Mouse (Mus musculus) kidney, postnatal 4 days (tissue): ENCODE results near the gene Wnt2b.

Experiments
- DNase-seq, 2 experiments: peaks; one replicate each; pipeline ENCODE4 v3.0.0; 2021; ENCODE audit warnings: mixed read lengths in 2 of 2

Gene Wnt2b

DNA sequence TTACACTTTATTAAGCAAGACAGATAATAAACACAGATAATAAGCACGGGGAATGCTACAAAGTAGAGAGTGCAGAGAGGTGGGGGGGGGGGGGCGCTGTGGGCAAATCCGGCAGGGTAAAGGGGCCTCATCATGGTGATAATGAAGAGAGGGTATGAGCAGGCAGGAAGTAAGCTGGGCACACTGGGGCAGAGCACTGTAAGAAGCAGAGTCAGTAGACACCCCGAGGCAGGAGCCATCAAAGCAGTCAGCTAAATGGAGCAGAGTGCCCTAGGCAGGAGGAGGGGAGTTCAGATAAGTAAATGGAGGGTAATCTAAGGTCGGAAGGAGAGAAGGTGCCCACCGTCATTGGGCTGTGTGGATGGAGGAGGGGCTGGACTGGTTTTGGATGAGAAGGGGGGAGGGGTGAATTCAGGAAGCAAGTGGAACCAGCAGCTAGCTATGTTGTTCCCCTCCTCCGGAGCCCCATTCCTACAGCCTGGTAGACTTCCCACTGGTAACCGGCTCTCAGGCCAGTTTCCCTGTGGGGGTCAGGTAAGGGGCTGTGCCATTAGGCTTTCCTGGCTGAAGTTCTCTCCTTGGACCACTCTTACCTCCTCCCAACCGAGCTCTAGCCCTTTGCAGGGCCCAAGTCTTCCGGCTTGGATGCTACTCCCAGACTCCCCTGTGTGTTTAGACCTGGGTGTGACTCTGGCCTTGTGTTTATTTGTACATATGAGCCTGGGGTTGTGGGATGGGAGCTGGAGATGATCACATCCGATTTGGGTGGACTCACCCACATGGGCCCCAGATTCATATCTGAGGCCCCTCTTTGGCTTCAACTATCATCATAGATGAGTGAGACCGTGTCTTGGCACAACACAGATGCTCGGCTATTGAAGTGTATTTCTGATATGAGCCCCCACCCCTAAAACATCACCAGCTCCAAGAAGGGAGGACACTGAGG lies 1.9 kb upstream of the Wnt2b start:
- no peak for DNase-seq

DNA sequence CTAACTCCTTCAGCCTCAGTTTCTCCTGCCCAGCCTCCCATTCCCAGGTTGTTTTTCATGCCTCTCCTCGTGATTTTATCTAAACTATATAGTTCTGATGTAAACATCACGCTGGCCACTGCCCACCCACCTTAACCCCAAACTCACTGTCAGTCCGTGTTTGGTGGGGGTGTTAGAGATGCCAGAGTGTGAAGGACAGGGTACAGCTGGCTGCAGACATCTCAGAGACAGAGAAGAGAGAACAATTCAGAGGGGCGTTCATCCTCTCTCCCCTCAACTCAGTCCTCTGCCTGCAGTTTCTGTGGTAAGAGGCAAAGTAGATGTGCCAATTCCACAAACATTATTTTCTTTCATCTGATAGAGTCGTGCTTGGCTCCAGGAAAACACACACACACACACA lies 1.1 kb upstream of the Wnt2b start:
- no peak for DNase-seq

DNA sequence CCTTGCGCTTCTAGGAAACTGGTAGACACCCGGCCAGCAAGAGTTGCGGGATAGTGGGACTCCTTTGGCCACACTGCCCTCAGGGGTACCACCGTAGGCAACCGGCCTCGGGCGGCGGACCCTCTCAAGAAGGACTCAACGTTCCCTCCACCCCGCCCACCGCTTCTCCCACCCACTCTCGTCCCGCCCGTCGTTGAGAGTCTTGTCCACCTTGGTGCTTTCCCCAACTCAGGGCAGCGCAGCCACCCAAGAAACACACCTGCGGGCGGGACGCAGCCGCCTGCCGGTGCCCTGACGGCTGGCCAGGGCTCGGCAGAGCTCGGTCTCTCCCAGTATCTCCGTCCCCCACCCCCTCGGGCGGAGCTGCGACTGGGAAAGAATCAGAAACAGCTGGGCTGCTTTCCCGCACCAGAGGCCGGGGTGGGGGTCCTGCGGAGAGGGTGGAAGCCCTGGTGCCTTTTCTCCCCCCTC lies 455 bp upstream of the Wnt2b start:
- peak; percentile 62 to 73 for DNase-seq

DNA sequence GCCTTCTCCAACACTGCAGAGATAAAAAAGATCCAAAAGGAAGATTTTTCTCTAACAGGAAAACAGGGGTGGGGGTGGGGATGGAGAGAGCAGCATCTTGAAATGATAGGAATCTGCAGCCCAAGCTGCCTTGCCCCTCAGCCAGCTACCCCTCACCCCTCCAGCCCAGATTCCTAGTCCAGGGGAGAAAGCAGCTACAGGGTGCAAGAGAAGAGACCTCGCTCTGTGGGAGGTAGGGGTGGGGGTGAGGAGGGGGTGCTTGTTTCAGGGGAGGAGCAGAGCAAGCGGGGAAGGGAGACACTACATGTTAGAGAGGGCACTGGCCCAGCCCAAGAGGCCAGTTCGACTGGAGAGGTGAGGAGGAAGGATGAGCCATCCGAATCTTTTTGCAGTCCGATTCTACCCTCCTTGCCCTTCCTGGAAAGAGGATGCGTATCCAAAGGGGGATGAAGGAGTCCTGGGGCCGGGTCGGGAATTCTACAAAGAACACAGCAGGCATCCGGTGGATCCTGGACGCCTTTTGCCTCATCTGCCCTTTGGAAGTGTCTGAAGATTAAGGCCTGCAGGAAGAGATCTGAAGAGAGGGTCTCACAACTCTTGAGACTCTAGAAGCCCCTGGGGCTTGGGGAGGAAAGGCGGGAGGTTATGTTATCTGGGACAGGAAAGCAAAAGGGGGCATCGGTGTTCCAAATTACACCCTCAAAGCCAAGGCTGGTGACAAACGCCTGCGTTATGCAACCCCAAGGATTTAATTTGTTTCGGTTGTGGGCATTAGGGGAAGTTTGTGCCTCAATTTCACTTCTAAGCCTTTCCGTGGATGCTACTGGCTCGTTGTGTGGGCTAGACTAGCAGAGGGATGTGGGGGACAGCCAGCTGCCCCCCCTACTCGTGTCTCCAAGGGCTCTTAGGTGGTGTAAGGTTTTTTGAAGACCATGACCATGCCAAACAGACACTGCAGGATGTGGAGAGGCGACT lies 1.4 kb downstream of the Wnt2b start:
- DNase-seq = no peak

DNA sequence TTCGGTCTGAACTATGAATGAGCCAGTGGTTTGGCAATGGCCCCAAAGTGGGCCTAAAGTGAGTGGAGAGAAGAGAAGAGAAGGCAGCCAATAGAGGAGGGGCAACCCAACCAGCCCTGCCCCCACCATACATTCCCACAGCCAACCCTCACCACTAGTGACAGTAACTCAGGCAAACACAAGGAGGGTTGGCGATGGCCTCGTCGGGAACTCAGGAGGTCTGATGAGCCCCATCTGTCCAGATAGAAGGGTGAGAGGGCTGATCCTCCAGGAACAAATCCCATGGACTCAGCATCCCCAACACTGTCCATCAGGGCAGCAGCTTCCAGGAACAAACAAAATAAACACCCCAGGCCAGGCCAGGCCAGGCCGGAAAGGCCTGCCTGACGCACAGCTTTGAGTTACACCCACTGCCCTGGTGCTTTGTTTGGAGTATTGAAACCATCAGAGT lies 5.6 kb downstream of the Wnt2b start:
- DNase-seq = peak in 1 of 2 experiments; percentile 53

DNA sequence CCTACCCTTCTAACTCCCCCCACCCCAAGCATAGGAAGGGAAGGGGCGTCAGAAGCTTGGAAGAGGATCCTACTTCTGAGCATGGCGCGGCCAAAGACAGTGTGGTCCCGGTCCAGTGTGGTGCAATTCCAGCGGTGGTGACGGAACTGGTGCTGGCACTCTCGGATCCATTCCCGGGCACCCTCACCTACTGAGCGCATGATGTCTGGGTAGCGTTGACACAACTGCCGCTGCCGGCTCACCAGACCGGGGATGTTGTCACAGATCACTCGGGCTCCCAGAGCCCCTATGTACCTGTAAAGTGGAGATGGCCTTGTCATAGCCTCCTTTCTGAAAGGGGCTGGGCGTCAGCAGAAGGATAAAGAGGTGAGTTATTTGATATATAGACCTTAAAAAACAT lies 7.2 kb downstream of the Wnt2b start:
- no peak for DNase-seq

DNA sequence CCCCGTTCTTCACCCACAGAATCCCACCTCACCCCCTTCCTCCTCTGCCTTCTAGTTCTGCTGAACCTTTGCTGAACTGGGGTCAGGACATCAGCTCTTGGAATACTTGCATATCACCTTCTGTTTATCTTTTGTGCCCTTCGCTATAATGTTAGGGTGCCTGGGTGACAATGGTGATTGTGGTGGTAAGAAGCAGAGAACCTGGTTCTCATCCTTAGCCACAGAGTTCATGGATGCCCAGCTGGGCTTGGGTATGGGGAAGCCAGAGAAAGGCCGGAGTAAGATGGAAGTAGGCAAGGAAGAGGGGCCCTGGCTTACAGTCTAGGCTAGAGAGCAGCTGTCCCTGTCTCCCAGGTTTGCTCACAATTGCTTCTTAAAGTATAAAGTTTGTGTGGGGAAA lies 7.6 kb downstream of the Wnt2b start:
- DNase-seq = no peak

DNA sequence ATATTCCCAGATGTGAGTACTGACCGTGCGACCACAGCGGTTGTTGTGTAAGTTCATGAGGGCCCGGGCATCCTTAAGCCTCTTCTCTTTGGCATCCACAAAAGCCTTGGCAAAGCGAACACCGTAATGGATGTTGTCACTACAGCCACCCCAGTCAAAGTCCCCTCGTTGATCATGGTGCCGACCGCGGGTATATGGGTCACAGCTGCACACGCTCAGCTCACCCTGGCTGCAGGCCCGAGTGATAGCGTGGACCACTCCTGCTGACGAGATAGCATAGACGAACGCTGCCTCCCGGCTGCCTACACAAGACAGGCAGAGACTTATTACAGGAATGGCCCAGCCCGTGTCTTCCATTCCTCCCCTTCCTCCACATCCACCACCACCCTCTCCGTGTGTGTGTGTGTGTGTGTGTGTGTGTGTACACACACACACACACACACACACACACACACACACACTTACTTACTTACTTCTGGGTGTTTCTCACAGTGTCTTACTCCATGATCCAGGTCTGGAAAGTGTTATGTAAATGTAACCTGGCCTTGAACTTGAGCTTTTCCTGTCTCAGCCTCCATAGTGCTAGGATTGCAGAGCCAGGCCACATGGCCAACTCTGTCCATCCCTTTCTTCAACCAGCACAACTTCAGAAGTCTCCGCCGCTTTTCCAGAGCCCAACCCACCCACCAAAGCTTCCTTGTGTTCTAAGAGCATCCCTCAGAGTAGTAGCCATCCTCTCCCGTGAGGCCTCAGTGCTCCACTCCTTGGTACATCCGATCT lies 8.6 kb downstream of the Wnt2b start:
- no peak for DNase-seq

DNA sequence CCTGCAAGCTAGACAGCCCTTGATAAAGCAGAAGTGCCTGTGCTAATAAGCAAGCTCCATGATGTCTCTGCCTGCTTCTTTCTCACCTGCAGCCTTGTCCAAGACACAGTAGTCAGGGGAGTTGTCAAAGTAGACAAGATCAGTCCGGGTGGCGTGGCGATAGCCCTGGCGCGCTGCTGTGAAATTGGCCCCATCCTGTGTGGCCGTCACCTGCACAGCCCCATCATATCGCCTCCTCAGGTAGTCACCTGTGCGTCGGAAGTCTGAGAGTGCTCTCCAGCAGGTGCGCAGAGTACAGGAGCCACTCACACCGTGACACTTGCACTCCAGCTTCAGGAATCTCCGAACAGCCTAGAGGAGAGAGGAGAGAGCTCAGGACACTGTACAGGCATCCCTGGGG lies 10.8 kb downstream of the Wnt2b start:
- DNase-seq = no peak

DNA sequence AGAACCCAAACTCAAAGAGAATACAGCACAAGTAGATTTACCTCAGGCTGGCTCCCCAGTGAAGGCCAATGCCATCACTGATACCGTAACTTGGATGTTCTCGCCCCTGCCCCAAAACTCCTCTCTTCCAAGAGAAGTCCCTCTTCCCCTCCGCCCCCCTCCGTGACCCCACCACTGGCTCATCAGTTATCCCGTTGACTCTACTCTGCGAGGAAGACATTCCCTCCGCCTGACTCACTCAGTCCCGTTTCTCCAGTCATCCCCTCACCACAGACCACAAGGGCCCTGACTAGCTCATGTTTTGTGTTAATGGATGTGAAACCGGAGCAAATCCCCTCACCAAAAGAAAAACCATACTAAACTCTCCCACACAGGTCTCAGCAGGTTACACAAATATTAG lies 16.8 kb downstream of the Wnt2b start:
- peak in 1 of 2 experiments; percentile 13 for DNase-seq

DNA sequence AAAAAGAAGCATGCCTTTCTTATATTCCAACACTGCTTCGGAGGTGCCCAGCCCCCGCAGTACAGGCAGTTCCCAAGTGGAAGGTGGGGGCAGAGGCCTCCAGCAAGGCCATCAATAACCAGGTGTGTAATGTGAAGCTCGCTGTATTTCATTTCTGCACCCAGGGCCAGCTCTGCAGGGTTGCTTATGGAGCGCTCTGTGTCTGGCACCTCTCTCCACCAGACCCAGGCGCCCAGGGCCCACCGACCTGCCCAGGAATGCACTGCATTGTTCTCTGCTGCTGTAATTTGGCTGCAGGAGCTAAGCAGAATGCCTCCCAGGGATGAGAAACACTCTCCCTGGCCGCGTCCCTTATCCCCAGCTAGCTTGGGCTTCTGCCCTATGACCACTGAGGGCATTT lies 18.4 kb downstream of the Wnt2b start:
- peak in 1 of 2 experiments; percentile 8 for DNase-seq

DNA sequence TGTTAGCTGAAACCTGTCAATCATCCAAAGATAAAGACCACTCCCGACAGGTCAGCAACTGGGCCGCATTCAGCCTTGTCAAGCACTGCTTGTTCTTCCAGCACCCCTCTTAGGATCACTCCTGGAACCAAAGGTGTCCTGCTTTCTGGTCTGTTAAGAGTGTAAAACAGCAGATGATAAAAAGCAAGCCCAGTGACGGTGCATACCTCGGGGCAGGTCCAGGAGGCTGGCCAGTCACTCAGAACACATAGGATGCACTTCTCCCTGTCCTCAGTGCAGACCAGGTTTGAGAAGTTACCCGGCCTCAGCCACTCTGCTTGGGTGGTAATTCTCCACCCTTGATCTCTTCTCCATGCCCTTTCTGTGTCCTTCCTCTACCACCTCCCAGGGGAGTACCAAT lies 19.0 kb downstream of the Wnt2b start:
- no peak for DNase-seq

DNA sequence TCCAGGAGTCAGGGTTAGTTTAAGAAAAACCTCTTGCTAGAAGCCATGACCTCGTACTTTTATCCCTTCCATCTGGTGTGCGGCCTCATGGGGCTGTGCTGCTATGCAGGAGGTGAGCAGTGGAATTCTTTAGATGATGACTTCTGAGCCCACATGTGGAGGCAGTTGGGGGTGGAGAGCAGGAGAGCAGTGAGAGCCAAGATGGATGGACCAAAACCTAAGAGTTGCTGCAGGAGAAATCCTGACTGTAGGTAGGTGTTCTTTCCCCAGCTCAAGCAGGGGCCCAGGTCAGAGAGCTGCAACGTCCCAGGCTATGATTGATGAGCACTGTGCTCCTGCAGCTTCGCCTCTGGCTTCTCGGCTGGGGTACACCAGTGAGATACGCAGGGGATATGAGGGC lies 21.0 kb downstream of the Wnt2b start:
- DNase-seq = no peak

DNA sequence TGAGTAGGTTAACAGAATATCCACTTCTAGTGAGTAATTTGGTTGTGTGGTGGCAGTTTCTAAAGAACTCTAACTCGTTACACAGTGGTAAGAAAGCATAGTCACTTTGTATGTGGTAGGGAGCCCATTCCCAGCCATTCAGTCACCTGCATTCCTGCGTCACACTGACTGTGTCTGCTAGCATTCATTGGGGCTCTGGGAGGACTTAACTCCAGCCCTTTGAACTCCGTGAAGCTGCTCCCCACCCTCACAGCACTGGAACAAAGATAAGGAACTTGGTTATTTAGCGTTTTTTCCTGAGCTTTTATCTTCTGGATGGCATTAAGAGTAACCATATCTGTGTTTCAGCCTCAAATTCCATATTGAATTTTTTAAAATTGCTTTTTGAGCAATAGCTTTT lies 23.4 kb downstream of the Wnt2b start:
- no peak for DNase-seq

DNA sequence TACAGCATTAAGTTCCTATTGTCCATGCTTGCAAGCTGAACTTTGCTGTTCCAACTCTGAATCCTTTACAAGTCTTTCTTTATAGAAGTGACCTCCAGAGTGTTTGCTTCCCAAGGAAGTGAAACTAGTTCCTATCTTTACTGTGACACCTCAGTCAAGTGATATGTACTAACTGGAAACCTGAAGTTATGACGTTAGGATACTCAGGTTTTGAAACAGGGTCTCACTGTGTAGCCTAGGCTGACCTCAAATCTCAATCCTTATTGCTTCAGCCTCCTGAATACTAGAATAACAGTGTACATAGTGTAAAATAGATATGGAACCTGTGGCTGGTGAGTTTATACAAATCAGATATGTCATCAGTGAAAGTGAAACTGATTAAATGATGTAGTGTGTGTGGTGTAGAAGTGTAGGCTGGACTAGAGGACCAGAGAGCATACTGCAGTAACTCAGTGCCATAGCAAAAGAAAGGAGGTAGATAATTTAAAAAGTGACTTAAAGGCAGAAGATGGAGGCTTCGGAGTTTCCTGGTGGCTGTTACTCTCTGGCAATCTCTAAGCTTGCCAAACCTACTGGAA lies 23.9 kb downstream of the Wnt2b start:
- no peak for DNase-seq

DNA sequence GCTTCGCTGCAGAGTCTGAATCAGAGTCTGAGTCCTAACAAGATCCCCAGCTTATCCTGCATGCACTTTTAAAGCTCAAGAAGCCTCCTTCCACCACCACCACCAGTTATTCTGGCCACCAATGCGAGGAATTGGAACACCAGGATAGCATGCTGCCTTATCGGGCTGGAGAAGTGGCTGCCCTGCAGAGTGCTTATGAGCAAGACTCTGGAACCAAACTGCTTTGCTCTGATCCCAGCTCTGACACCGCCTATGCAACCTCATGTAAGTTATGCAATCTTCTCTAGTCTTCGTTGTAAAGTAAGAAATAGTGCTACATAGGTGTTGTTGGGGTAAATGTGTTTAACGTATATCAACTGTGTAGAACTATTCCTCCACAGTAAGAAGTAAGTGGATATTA lies 32.3 kb downstream of the Wnt2b start:
- no peak for DNase-seq

DNA sequence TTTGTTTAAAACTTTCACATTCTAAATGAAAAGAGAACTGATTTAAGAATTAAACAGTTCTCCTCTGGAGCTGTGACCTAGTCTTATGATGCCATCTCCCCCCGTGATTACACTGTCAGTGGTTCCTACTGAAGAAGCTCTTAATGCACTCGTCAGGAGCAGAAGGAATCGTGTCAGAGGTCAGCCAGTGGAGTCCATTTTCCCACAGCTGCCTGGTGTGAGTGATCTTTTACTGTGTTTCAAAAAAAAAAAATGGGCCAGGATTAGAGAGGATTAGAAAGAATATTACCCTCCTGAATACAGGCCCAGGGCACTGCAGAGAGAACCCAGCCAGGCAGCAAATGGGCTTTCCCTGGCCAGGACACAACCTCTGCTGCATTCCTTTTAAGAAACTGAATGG lies 46.7 kb downstream of the Wnt2b start:
- no peak for DNase-seq

DNA sequence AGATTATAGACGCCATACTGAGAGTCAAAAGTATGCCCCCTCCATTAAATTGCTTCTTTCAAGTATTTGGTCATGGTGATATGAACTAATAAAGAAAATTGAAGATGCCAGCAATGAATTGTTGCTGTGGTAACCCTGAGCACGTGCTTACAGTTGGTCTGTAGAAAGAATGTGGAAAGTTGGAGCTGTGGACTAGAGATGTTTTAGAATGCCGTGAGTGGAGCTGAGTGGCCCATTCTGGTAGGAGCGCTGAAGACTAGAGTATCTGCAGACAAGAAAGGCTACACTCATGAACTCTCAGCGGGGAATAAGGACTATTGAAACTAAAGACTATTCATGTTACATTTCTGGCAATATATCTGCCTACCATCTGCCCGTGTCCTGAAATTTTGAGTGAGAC lies 52.5 kb downstream of the Wnt2b start:
- no peak for DNase-seq

DNA sequence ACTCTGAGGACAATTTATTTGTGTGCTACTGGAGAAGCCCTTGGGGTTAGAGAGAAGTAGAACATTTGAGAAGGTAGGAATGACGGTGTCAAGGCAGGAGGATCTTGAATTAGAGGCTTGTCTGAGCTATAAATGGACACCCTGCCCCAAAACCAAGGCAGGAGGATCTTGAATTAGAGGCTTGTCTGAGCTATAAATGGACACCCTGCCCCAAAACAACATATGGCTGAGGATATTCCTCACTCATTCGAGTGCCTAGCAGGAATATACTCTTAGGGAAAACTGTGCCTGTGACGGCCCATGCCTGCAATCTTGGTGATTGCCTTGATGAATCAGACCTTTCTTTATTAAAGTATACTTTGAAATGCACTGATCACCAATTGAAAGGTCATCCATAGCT lies 55.7 kb downstream of the Wnt2b start:
- no peak for DNase-seq

DNA sequence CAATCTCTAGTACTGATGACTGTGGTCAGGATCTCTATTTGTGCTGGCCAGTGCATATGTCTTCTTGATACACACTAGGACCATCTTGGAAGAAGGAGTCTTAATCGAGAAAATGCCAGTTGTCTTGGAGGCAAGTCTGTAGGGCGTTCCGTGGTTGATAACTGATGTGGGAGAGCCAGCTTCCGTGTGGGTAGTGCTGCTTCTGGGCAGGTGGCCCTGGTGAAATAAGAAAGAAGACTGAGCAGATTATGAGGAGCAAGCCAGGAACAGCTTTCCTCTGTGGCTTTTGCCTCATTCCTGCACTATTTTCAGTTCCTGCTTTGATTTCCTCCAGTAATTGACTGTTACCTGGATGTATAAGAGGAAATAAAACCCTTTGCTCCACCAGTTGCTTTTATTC lies 56.3 kb downstream of the Wnt2b start:
- no peak for DNase-seq

DNA sequence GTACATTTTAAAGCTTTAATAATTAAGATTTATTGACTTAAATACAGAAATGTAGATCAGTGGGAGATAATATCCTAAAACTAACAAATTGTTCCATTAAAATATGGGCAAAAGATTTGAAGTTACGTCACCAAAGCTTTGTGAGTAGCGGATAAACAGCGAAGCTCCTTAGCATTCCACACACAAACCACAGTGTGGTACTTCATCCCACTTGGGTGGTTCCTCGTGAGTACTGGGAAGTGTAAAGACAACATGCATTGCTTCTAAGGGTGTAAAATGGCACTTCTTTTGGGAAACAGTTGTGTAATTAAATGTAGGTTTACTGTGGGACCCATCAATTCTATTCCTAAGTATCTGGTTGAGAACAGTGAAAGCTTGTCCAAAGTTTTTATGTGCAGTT lies 60.6 kb downstream of the Wnt2b start:
- no peak for DNase-seq

DNA sequence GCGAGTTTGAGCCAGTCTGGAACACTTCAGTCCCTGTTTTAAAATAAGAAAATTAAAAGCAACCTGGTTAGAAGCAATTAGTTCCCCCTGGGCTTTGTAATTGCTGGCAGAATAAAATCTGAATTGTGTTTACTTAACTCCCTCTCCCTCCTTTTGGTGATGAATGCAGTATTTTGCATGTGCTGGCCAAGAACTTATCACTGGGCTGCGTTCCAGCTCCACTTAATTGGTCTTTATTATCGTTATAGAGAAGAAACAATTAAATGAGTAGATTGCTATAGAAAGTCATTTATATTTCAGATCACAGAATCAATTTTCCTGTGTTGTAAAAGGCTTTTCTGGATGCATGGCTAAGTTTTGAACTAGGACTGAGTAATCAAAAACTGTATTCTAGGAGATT lies 65.6 kb downstream of the Wnt2b start:
- DNase-seq = peak; percentile 7 to 11
